Mouse (Mus musculus) stomach, postnatal 0 days (tissue): ENCODE results near the gene Isl1. TPM values are rescaled to one million over a fixed set of nuclear protein-coding genes. Genes with fewer than 3 reads are reported as not detected.
A peak's percentile ranks its signal among the peaks of the same experiment; 100 is the strongest.

Source experiments
- ATAC-seq: fragments of 200-750 bp; cut with Nextera tagmentation; 2 replicates; pipeline ENCODE4 v1.8.0; 2017; ENCODE audit not compliant: low FRiP score, low TSS enrichment
- DNase-seq: peaks from one replicate; pipeline ENCODE4 v3.0.0-alpha.2; 2016; ENCODE audit warnings: low spot score
- H3K27ac ChIP-seq: fragments of 300-500 bp; sonication (generic); replicated peaks from 2 replicates; pipeline ENCODE4 v1.5.1; 2014; ENCODE audit warnings: mild to moderate bottlenecking, control low read depth
- H3K27me3 ChIP-seq: fragments of 300-500 bp; sonication (generic); 2 replicates; pipeline ENCODE4 v1.6.1; 2014; ENCODE audit warnings: low read length; ENCODE audit not compliant: control insufficient read depth, insufficient read depth
- H3K36me3 ChIP-seq: fragments of 300-500 bp; sonication (generic); 2 replicates; pipeline ENCODE4 v1.6.1; 2014; ENCODE audit warnings: low read length, mixed read lengths; ENCODE audit not compliant: control insufficient read depth, insufficient read depth
- H3K4me1 ChIP-seq: fragments of 300-500 bp; sonication (generic); replicated peaks from 2 replicates; pipeline ENCODE4 v1.6.1; 2014; ENCODE audit warnings: antibody characterized with exemption; ENCODE audit not compliant: control insufficient read depth, insufficient read depth
- H3K4me2 ChIP-seq: fragments of 300-500 bp; sonication (generic); replicated peaks from 2 replicates; pipeline ENCODE4 v1.6.1; 2014; ENCODE audit warnings: low read depth, mild to moderate bottlenecking, control low read depth, moderate library complexity
- H3K4me3 ChIP-seq: fragments of 300-500 bp; sonication (generic); 2 replicates; pipeline ENCODE4 v1.5.1; 2014; ENCODE audit warnings: low read depth, low read length, control low read depth
- H3K9ac ChIP-seq: fragments of 300-500 bp; sonication (generic); 2 replicates; pipeline ENCODE4 v1.6.1; 2014; ENCODE audit warnings: mild to moderate bottlenecking, low read length, control low read depth, mixed read lengths
- H3K9me3 ChIP-seq: fragments of 300-500 bp; sonication (generic); 2 replicates; pipeline ENCODE4 v1.6.1; 2016; ENCODE audit warnings: low read length; ENCODE audit not compliant: control insufficient read depth
- CTCF ChIP-seq: IDR thresholded peaks from 2 replicates; pipeline ENCODE4 v1.5.1; 2016; ENCODE audit warnings: antibody characterized with exemption, low read depth, mild to moderate bottlenecking, moderate library complexity
- EP300 ChIP-seq: optimal IDR thresholded peaks from 2 replicates; pipeline ENCODE3; 2016; ENCODE audit warnings: antibody characterized with exemption
- WGBS: fragments of 180-500 bp; shearing (Covaris S2); extraction: QIAGEN DNeasy Blood & Tissue Kit; methylation state at CpG from one replicate; pipeline ENCODE4 v1.1.7; 2014; 5-methylcytosine and 5-hydroxymethylcytosine counted together
- polyA plus RNA-seq: library from polyadenylated mRNA; unstranded; fragments of >200 nt; fragmentation: Nextera tagmentation; extraction: Ambion mirVana; gene quantifications from 2 replicates; pipeline ENCODE4 v1.2.1, GENCODE M21; 2015

Isl1 gene
- polyA plus RNA-seq, 1 experiment from 2014 or later: 19.0 TPM

GRCm38 (mm10) chr13:116304713-116305470, 4.6 kb downstream of the Isl1 start:
- Histone ChIP-seq H3K27me3 (no peaks in the 10 kb centered on the region; the same call in 1 of the 2 replicates), H3K4me1 (peaks cover 2% of the 10 kb centered on the region; the same call in 1 of the 2 replicates), H3K9me3 (no peaks in the 10 kb centered on the region), H3K9ac (peak overlapping the region; percentile 31; the same call in 1 of the 2 replicates), H3K4me2 (peak overlapping the region; percentile 57), H3K4me3 (peak overlapping the region; percentile 36), H3K36me3 (no peaks in the 10 kb centered on the region), H3K27ac (no peak overlapping the region)
- TF ChIP-seq CTCF (no peak), EP300 (no peak)
- ATAC-seq (no peak), DNase-seq (no peak)
- 19% methylated on average over 25 of the region's 25 CpGs for WGBS

GRCm38 (mm10) chr13:116303766-116304165, 5.7 kb downstream of the Isl1 start:
- Histone ChIP-seq H3K4me1 (peaks cover 2% of the 10 kb centered on the region; the same call in 1 of the 2 replicates), H3K27me3 (no peaks in the 10 kb centered on the region; the same call in 1 of the 2 replicates), H3K9ac (peak overlapping the region; percentile 38), H3K27ac (no peak overlapping the region), H3K4me2 (peak overlapping the region; percentile 57), H3K4me3 (peak overlapping the region; percentile 1), H3K9me3 (no peaks in the 10 kb centered on the region), H3K36me3 (no peaks in the 10 kb centered on the region)
- DNase-seq (no peak), ATAC-seq (no peak)
- 35% methylated on average over 6 of the region's 6 CpGs for WGBS
- TF ChIP-seq EP300 (no peak), CTCF (no peak)

- TF ChIP-seq EP300 (no peak), CTCF (no peak)
- H3K4me1 ChIP-seq: peaks cover 2% of the 10 kb centered on the region; the same call in 1 of the 2 replicates
- H3K27me3 ChIP-seq: no peaks in the 10 kb centered on the region; the same call in 1 of the 2 replicates
- DNase-seq: no peak
- WGBS: 52% methylated on average over 15 of the region's 15 CpGs
- peak overlapping the region; percentile 57 for H3K4me2 ChIP-seq
- no peaks in the 10 kb centered on the region for H3K9me3 ChIP-seq
- ATAC-seq: no peak
- H3K27ac ChIP-seq: no peak overlapping the region
- peak overlapping the region; percentile 1; the same call in 1 of the 2 replicates for H3K4me3 ChIP-seq
- peak overlapping the region; percentile 38; the same call in 1 of the 2 replicates for H3K9ac ChIP-seq
- no peaks in the 10 kb centered on the region for H3K36me3 ChIP-seq
Measured at GRCm38 (mm10) chr13:116302861-116303260, 6.6 kb downstream of the Isl1 start.

- no peaks in the 10 kb centered on the region; the same call in 1 of the 2 replicates for H3K27me3 ChIP-seq
- no peak overlapping the region for H3K4me3 ChIP-seq
- H3K27ac ChIP-seq: no peak overlapping the region
- DNase-seq: peak; percentile 29
- WGBS: 37% methylated on average over 3 of the region's 3 CpGs
- ATAC-seq: peak; percentile 55
- no peaks in the 10 kb centered on the region for H3K36me3 ChIP-seq
- no peaks in the 10 kb centered on the region for H3K9me3 ChIP-seq
- peak overlapping the region; percentile 18; the same call in 1 of the 2 replicates for H3K4me2 ChIP-seq
- TF ChIP-seq EP300 (no peak), CTCF (no peak)
- H3K4me1 ChIP-seq: peaks cover 2% of the 10 kb centered on the region; the same call in 1 of the 2 replicates
- no peak overlapping the region for H3K9ac ChIP-seq
Measured at GRCm38 (mm10) chr13:116301706-116302105, 7.8 kb downstream of the Isl1 start.

GRCm38 (mm10) chr13:116299241-116299640, 10.2 kb downstream of the Isl1 start:
- 56% methylated on average over 7 of the region's 7 CpGs for WGBS
- H3K4me1 ChIP-seq: no peaks in the 10 kb centered on the region; the same call in 1 of the 2 replicates
- ATAC-seq: no peak

GRCm38 (mm10) chr13:116298641-116299170, 10.8 kb downstream of the Isl1 start:
- Histone ChIP-seq H3K27me3 (no peaks in the 10 kb centered on the region), H3K36me3 (no peaks in the 10 kb centered on the region), H3K4me2 (no peak overlapping the region), H3K27ac (no peak overlapping the region), H3K9ac (no peak overlapping the region), H3K9me3 (no peaks in the 10 kb centered on the region), H3K4me3 (no peak overlapping the region), H3K4me1 (no peaks in the 10 kb centered on the region; the same call in 1 of the 2 replicates)
- WGBS: 57% methylated on average over 13 of the region's 13 CpGs
- DNase-seq (no peak), ATAC-seq (no peak)
- TF ChIP-seq EP300: no peak

More at GRCm38 (mm10) chr13:116299241-116299640, 10.2 kb downstream of the Isl1 start:
- H3K36me3 ChIP-seq: no peaks in the 10 kb centered on the region
- DNase-seq: no peak
- H3K4me3 ChIP-seq: no peak overlapping the region
- no peak overlapping the region for H3K4me2 ChIP-seq
- no peak for TF ChIP-seq CTCF
- no peak for TF ChIP-seq EP300
- H3K27ac ChIP-seq: no peak overlapping the region
- no peak overlapping the region for H3K9ac ChIP-seq
- H3K9me3 ChIP-seq: no peaks in the 10 kb centered on the region
- H3K27me3 ChIP-seq: no peaks in the 10 kb centered on the region
